Mouse (Mus musculus) MEL-GATA-1-ER (cell line): ENCODE results near the gene A630023A22Rik.

Experiments
- DNase-seq: peaks from one replicate; pipeline ENCODE4 v3.0.0-alpha.2; 2012; ENCODE audit warnings: low read depth; ENCODE audit errors: extremely low read depth

Gene A630023A22Rik

DNA sequence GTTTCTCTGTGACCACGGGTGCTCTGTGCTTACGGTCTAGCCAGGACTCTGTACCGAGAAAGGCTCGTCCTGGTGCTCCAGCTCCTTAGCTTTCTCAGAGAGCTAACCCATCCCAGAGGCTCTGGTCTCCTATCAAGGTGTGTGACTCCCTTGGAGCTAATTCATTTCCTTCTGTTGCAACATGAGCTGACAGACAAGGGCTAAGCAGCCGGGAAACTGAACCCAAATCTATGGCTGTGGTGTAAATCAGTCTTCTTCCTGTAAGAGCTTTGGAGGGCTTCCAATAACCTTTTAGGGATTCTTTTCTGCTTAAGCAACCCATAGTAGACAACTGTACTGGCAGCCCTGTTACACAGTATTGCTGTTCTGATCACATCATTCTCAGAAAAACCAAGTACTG, at the start of gene A630023A22Rik:
TSS of gene A630023A22Rik (minus strand) at position 154 of the 400 bp plus-strand sequence.
- DNase-seq: no peak

GRCm38 (mm10) chr14:34152342-34152741, 49.8 kb upstream of the A630023A22Rik start, which contains the start of gene Npy4r:
Gene Npy4r (minus strand): TSS chr14:34152489.
- no peak for DNase-seq

GRCm38 (mm10) chr14:34142915-34143314, 40.4 kb upstream of the A630023A22Rik start:
- no peak for DNase-seq

DNA sequence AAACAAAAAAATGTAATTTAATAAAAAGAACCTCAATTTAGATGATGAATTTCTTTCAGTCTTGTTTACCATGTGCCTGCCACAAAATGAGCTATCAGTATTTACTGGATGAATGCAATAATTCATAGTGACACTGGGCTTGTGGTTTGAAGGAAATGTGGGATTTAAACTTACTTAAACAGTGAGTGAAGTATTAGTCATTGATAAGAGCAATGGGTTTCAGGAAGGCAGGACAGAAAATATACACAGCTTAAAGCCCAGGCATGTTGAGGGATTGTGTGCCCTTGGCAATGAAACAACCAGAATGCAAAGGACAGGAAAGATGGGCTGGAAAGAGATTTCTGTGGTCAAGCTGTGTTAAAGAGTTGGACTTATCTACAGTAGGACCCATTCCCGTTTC, 39.8 kb upstream of the A630023A22Rik start:
- no peak for DNase-seq

DNA sequence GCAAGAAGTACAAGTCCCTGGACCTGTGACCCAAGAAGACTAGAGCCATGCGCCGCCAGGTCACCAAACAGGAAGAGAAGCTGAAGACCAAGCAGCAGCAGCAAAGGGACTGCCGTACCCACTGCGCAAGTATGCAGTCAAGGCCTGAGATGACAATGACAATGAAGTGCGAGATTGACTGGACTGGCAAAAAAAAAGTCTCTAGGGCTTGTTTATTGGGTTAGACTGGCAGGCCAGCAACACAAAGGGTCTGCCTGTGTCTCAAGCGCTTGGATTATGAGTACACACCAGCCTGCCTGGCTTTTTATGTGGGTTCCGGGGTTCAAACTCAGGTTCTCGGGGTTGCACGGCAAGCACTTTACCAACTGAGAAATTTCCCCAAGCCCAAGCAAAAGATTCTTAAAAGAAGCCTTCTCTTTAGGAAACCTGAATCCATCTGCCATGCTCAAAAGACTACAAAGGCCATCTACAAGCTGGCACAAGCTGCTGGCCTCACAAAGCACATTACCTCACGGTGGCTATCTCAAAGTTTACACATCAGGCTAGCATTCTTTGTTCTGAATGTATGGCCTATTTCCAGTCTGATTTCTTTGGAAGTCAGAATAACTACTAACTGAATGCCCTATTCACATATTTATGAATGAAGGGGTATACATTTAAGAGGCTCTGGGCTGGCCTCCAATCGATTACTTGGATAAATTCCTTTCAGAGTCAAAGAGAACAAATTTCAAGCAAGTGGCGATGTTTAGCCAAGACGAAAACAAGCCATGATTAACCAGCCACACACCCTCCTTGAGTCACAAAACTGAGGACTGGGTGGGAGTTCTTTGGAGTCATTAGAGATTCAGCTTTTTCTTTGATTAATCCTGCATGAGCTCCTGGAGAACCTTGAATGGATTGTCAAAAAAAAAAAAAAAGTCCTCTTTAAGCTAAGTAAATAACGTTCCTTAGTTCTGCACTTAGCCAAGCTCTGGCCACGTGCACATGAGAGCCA, 37.4 kb upstream of the A630023A22Rik start:
- DNase-seq: no peak

DNA sequence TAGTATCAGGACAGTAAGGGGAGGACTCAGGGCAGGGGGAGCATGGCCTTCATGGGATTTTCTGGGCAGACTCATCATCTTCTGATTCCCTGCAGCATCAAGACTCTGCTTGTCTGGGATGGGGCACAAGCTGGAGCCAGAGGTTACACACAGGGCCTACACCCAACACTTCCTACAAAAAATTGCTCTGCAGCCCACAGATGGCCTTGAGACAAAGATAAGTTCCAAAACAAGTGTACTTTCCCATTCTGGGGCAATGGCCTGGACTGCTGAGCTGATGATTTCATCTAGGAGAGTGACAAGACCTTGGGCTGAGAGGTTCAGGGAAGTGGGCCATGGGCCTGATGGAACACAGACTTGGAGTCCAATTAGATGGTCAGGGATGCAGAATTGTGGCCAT, 32.8 kb upstream of the A630023A22Rik start:
- DNase-seq: no peak

DNA sequence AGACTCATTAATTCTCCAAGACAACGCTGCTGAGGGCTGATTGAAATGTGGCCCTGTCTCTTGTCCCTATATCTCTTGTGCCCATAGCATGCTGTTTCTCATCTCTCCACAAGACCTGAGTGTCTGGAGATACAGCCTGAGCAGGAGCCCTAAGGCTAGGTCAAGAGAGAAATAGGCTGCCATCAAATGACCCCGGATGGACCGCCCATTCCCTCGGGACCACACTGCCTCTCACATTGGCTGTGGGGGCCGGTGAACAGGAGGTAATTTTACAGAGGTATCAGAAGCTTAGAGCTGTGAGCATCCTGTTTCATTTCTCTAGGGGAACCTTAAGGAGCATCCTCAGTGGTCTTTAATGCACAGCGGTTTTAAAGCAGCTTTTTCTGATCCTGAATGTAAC, 28.7 kb upstream of the A630023A22Rik start:
- DNase-seq: no peak

DNA sequence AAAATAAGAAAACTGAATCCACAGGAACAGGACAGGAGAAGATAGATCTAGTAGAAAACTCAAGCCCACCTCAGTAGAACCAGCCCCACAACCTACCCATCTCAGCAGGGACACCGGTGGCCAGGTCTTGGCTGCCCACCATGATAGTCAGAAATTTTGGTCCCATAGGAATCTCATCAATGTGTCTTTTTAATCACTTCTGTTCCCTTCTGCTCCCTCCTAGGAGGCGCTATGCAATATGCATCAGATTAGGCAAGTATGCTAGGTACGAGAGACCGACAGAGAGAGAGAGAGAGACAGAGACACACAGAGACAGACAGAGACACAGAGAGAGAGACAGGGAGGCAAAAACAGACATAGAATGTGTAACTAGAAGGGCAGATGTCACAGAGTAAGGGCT, 19.1 kb upstream of the A630023A22Rik start:
- no peak for DNase-seq

DNA sequence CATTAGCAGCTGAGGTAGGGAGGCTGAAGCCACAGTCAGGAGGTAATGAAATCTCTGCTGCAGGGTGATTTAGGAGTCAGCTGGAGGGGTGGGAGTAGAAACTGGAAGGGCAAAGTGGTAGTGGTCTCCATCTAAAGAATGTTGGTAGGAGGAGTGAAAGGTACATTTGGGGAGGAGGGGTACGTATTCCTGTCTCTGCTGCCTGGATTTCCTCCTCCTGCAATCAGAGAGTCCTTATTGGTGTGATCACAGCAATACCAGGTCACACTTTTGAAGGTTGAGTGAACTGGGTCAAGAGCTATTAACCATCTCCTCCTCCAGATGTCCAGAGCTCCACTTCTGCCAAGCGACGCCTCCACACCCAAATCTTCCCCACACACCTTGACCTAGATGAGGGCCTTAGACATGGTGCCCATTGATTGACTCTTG, 18.4 kb upstream of the A630023A22Rik start:
- DNase-seq: no peak

DNA sequence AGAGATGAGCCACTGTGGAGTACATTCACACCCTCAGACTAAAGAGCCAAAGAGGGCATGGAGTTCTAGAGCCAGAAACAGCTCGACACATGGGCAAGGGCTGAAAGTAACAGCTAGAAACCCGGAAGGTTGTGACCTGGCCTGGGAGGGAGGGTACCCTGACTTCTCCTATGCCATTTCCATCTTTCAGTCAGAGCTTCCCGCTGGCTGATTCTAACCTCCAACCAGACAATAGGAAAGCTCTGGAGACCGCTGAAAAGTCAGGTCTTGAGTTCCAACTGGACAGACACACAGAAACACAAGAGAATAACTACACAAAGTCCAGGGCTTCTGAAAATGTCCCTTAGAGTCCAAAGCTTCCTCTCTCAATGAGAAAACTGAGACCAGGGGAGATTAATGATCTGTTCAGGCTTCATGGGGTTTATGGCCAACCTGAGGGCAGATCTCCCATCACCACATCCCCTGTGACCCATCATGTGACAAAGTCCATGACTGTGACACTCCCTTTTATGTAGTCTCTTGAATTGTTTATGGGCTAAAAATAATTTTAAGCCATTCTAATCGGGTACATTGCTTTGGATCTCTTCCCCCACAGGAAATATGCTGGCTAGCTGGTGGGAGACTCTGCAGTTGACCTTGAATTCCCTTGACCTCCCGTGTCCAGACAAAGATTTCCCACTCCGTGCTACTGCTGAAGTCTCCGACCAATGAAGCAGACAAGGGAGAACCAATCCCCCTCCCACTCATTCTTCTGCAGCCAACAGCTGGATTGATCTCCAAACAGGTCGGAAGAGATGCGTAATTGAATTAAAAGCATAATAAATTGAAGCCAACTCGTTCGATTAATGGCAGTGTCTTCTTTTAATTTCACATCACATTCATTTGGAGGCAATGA, 17.7 kb upstream of the A630023A22Rik start:
- DNase-seq: no peak

DNA sequence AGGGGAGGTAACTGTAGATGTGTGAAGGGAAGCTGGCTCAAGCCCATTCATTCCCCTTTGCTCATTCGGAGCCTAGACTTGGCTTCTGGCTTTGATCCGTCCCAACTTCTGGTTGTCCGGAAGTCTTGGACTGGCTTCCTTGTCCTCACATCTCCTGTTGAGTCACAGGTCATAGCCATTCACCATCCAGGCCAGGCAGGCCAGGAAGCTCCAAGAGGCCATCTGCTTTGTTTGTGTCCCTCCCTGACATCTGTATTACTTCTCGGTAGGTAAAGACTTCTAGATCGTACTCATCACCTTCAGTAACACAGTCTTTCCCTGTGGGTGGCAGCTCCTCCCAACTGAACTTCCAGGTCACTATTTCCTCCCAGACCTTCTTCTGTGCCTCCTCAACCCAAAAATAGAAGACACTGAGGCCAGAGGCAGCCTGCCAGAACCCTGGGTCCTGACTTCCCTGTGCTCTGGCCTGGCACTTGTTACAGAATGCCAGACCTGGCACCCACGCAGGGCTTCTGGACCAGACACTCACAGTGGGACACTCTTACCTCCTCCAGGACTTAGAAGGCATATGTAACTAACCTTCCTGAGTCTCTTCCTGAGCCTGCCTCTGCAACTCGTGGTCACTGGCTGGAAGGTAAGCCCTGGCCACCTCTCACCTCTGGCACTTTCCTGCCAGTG, 16.6 kb upstream of the A630023A22Rik start:
- no peak for DNase-seq

GRCm38 (mm10) chr14:34114311-34114710, 11.8 kb upstream of the A630023A22Rik start:
- DNase-seq: no peak

GRCm38 (mm10) chr14:34107594-34107993, 5.0 kb upstream of the A630023A22Rik start:
- no peak for DNase-seq

DNA sequence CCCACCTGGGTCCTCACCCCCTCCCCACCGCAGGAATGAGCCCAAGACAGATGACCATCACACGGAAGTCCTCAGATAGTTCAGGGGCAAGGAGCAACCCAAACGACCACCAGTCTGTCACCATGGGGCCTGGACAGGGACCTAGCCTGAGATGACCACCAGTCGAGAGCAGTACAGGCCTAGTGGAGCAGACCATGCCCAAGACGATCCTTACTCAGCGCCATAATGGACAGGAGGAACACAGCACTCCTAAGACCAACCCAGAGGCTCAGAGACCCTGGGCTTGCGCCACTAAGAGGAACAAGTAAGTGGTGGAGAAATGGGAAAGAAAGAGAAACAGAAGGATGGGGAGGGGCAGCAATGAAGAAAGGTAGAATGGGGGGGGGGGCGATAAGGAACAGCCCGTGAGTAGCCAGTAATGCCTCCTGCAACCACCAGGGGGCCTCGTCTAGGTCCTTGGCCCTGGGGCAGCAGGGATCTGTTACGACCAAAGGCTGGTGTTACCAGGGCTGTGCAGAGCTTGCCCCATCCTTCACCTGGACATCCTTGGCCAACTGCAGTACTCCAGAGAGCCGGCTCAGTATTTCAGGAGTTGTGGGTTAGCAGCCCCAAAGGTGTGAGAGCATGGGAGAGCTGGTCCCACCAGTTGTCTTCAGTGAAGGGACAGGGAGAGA, 4.0 kb upstream of the A630023A22Rik start:
- DNase-seq: no peak

- DNase-seq: no peak
These were observed 2.3 kb upstream of the A630023A22Rik start for GRCm38 (mm10) chr14:34104892-34105291.

DNA sequence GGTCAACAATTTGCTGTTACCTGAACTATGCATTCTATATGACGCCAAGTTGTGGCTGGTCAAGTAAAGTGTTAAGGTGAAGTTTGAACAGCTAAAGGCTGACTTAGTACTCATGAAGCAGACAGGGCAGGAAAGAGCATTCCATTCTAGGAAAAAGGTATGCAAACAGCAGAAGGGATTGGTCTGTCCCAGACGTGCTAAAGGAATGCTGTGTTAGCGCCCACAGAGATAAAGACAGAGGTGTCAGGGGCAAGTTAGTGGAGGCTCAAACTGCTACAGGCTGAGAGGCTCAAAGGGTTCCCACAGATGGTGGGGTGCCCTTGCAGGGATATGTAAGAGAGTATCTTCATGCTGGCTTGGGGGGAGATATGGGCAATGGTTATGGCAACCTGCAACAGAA, 1.3 kb upstream of the A630023A22Rik start:
- DNase-seq: no peak

- DNase-seq: no peak
These were observed 6.4 kb downstream of the A630023A22Rik start for GRCm38 (mm10) chr14:34096161-34096560.

DNA sequence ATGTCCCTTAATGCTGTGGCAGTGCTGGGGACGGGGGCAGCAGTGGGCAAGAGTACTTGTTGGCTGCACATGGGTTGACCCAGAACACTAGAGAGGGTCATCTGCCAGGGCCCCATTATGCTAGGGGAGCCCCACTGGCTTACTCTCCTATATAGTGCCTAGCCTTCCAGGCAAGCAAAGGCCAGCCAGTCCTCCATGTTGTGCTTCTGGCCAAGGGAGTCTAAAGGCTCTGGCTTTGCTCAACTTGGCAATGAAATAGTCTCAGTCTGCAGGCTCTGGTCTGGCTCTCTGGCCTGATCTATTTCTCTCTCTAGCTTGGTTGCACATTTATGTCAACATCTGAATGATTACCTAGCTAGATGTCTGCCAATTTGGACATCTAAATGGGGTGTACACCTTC, 9.7 kb downstream of the A630023A22Rik start:
- DNase-seq: no peak

GRCm38 (mm10) chr14:34091475-34091874, 11.1 kb downstream of the A630023A22Rik start:
- no peak for DNase-seq

DNA sequence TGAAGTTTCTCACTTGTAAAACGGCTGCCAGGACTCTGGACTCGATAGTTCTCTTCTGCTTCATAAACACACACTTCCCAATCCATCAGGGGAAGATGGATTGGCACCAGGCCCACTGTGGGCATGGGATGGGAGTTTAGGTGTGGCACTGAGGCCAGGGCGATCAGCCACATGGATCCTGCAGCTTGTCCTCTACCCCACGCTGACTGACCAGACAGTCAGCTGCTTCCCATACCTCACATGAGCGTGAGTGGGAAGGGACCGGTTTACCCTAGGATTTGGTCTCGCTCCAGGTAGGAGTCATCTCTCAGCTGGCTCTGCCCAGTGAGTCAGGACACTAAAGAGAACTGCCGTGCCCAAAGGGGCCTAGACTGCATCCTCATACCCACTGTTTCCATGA, 12.8 kb downstream of the A630023A22Rik start:
- no peak for DNase-seq
